Mouse (Mus musculus) thymus, adult 18-20 months (tissue): ENCODE measurements at regions not wholly inside any gene's neighbourhood (a gene's known extent, or its start where the extent isn't known, plus 50 kb on each side); places are given as distances from the start of the nearest gene placed in this dataset.
A peak's percentile ranks its signal among the peaks of the same experiment; 100 is the strongest.
"Not testable (repeated sequence)": the region's sequence is repeated elsewhere in the genome, so short reads cannot be mapped to it uniquely, and the experiment has no call there.

Source experiments
- DNase-seq, 2 experiments: peaks; one replicate each; pipeline ENCODE4 v3.0.0; 2022; ENCODE audit warnings: mixed read lengths in 2 of 2

GRCm38 (mm10) chr7:137522450-137522849 is 85.0 kb downstream of the Glrx3 start:
- no peak for DNase-seq

GRCm38 (mm10) chr7:137533476-137533875 is 96.1 kb downstream of the Glrx3 start:
- no peak for DNase-seq

- no peak for DNase-seq
Measured at GRCm38 (mm10) chr7:137549991-137550390, 112.6 kb downstream of the Glrx3 start.

DNA sequence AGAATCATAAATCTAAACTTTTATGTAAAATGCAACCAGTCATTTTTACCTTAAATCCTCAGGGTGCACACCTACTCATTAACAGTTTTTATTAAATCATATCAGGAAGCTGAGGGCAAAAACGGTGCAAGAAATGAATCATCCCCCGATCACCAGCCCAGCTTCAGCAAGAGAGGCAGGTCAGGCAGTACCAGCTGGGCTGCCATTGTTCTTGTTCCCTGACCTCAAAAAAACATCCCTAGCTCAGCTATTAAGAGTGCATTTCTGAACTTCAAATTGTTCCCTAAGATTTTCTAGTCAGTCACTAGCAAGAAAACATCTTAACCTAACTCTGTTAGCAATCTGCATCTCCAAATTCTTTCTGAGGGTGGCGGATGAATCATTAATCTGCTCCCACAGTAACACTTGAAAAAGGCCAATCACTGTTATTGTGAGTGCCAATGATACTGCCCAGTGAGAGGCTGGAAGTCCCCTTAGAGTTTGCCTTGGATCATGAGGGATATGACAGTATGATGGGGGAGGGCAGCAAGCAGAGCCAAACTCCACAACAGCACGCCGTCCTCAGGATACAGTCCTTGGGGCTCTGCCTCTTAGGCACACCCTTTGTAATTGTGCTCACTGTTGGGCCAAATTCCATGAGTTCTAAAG is 115.3 kb downstream of the Glrx3 start:
- no peak for DNase-seq

DNA sequence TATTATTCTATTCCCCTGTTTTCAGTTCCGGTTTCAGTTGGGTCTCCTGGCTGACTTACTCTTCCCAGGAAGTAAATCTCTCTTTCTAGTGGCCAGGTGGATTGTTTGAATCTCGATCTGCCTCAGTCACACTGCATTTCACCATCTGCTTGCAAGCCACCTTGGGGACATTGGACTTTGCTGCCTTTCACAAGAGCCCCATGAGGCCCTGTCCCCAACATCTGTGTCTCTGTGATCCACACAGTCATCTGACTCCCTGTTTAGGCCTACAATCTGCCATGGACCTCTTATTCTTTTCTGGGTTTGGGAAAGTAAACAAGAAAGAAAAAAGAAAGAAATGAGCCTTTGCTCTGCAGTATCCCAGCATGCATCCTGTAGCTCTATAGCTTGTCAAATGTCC is 118.1 kb downstream of the Glrx3 start:
- DNase-seq: no peak

DNA sequence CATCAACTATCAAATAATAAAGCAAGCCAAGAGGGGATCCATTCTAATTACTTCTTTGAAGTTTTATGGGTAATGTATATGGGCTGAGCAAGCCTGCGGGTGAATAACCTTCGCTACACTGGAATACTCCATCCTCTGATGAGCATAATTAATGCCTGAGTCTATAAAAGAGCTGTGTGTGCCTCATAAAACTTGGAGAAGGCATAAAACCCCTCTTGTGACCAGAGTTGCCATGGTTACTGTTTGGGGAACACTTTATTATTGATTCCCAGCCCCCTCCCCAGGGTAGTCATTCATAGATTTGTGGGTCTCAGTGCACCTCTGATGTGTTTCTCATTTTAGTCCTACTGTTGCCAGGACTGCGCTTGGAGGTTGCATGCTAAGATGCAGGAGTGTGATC is 120.0 kb downstream of the Glrx3 start:
- DNase-seq: no peak

DNA sequence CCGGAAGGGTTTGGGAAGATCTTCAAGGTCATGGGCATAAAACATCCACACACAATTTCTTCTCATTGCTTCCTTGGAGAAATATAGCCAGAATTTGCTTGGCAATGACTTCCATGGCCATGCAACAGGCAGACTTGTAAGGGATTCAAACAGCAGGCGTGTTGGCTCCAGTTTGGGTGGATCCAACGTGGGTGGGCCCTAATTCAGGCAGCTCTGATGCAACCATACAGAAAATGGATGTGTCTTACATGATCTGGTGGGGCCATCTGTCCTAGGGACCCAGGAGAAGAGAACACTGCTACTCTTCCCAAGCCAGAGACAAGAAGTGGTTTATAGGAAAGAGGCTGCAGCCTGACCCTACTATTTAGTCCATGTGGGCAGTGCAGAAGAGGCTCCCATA is 121.5 kb downstream of the Glrx3 start:
- DNase-seq: no peak

DNA sequence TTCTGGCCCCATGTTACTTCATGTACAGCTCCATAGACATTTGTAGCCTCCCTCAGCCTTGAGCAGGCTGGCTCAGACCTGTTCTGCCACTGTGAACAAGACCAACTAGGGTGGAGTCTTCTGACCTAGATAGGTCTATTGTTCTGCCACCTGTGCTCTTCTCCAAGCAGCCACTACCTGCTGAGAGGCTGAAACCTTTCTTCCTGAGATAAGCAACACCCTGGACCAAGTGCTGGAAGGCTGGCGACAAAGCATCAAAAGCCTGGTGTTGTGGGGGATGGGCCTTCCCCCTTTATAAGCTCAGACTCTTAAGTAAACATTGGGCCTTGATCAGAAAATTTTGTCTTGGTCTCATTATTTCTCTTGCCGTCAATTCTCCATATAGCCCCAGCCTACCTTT is 132.8 kb downstream of the Glrx3 start:
- DNase-seq: no peak

DNA sequence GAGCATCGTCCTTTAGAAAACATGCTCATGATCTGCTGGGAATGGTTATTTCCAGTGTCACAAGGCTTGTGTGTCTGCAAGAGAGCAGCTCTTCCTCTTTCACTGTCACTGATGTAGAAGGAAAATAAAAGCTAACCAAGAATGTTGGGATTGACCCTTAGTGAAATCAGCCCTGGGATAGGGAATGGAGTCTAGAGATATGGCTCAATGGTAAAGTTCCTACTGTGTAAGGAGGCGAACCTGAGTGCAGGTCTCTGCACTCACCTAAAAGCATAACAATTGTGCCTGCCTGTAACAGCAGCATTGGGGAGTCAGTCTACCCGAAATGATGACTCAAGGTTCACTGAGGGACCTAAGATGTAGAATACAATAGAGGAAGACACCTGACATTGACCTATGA is 138.1 kb downstream of the Glrx3 start:
- no peak for DNase-seq

DNA sequence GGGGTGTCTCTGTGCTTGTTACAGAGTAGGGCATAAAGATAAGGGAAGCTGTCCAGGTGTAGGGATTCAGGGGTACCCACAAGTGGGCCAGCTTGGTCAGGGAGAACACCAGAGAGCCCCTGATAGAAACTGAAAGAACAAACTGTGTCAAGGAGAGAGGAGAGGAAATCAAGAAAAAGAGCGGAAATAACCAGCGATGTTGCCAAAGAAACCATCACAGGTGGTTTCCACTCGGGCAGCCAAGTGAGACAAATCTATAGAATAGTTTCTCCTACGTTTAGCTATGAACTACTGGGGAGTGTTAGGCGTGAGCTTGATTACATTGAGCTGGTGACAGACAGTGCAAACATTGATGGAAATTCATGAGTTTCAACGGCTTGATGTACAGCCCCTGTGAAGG is 138.8 kb downstream of the Glrx3 start:
- DNase-seq: peak in 1 of 2 experiments; percentile 31

- DNase-seq: no peak
Measured at GRCm38 (mm10) chr7:137583556-137583955, 146.1 kb downstream of the Glrx3 start.

DNA sequence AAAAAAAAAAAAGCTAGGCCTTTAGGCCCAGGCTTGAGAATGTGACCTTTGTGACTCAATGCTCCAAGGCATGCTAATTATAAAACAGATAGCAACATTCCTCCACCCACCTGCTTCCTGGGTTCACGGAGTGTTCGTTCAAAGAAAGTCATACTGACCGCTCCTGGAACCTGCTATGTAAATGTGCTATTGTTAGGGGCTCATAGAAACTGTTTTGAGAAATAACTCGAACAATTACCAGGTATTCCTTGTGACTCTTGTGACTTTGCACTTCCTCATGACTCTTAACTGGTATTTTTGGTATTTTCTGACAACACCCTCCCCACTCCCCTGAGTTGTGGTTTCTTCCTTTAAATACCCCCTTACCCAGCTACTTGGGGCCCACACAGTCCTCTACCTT is 147.5 kb downstream of the Glrx3 start:
- DNase-seq: not testable (repeated sequence)

GRCm38 (mm10) chr7:137593570-137593969 is 156.2 kb downstream of the Glrx3 start:
- DNase-seq: peak; percentile 14 to 38

DNA sequence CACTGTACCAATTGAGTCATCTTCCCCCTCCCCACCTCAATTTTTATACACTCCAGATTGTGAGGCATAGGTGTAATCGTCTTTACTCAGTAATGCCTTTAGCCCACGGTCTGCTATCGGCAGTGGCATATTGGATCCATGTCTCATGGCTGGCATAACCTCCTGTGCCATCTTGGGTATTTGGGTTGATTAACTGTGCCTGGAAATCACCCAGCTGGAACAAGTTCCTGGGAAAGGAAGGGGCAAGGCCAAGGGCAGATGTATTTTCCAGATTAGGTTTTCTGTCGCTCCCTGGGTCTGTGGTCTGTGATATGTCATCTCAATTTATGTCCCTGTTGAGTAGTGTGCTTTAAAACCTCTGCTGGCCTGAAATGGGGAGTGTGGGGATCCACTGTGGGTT is 158.2 kb downstream of the Glrx3 start:
- DNase-seq: no peak

DNA sequence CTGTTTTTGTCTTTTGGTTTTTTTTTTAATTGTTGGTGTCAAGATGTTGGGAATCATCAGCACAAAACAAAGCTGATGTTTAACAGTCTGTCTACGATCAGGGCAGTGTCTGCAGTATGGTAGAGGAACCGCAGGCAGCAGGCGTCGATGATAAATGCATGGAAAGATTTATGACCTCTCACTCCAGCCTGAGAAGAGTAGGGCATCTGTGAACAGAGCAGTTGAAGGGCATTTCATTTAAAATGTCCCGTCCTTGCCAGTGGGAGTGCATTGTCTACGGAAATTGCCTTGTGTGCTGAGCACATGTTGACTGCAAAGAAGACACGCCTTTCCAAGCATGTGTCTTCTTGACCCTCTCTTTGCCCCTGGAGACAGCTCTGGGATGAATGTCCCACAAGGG is 158.7 kb downstream of the Glrx3 start:
- no peak for DNase-seq

DNA sequence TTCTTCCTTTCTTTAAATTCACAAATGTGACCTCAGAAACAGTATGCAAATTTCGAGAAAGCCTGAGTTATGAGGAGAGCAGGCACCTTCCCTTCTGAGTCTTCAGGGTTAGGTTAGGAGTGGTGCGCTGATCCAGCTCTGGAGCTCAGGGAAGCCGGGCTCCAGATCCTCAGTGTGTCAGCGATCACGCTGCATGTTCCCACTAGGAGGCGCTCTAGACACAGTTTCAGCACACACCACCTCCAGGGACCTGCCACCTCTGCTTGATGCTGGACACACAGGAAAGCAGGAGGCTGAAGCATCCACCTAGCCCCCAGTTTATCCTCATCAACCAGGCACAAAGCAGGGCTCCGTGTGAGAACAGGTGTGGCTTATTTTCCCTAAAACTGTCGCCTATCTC is 165.6 kb downstream of the Glrx3 start:
- DNase-seq: peak in 1 of 2 experiments; percentile 10

DNA sequence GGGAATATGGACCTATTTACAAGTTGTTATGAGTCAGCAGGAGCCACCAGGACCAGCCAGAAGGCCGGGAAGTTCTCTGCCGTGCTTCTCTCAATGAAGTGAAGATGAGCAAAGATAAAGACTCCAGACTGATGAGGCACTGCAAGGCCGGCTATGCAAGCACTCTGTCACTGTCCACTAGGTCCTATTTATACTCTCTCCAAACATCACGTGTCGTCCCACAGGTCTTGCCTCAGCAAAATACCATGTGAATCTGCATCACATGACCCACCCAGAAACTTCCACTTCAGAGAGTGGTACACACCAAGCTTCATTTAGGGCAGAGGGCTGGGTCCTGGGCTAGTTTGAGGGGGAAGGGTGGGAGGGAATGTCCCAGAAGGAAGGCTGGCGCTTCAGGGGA is 172.3 kb downstream of the Glrx3 start:
- no peak for DNase-seq

DNA sequence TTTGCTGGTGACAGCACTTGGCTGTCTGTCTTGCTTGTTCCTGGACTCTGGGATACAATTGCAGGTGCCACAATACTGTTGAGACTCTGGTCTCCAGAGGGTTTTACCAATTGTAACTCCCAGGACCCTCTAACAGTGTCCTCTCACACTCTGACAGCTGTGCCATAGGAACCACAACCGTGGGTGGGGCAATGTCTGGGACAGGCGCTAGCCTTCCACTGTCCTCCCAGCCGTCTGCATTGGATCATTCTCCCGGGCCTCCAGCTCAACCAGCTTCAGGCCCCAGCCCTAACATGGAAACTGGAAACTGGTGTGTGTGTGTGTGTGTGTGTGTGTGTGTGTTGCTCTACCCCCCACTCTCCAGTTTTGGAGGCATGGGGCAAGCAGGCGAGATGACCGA is 173.9 kb downstream of the Glrx3 start:
- no peak for DNase-seq

GRCm38 (mm10) chr7:137611891-137612522 is 174.6 kb downstream of the Glrx3 start:
- no peak for DNase-seq

DNA sequence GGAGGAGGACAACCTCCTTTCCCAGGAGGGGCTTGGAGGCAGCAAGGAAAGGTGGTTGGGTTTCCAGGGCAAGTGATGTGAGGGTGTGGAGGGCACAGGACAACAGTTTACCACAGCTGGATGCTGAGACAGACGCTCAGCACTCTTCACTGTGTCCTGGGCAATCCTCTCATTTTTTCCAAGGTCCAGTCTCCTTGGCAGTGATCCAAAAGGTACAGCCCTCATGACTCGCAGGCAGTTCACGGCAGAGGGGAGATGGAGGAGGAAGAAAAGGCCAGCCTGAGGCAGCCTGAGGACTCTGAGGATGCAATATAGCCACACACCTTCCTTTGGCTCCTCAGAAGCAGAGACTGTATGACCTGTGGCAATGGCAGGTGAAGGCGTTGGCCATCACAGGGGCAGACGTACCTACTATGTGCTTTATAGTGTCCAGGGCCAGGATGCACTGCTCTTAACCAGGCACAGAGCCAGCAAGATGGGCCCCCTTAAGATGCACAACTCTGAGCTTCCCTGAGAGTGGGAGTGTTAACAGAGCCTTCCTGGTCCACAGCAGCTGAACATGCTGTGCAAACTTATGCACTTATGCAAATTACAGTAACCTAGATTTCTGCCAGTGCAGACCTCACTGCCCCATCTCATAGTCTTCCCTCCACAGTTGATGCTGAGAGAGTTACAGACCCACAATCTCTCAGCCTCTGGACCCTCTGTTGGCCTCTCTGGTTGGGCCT is 181.2 kb downstream of the Glrx3 start:
- DNase-seq: no peak

GRCm38 (mm10) chr7:137619286-137619789 is 181.9 kb downstream of the Glrx3 start:
- DNase-seq: no peak

- DNase-seq: no peak
Measured at GRCm38 (mm10) chr7:137628266-137628665, 190.9 kb downstream of the Glrx3 start.

DNA sequence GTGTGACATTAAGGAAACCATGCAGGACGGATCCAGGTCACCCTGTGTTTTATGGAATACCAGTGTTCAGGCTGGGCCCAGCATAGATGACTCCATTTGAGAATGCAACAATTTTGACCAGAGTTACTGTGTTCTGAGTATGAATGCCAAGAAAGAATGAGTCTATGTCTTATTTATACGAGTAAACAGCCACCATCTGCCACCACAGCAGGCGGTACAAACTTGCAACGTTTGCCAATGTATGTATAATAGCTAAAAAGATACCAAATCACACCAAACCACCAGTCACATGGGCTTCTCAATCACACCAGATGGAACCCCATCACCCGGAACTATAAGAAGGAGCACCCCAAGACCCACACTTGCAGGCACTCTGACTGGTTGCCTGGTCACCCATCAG is 192.1 kb downstream of the Glrx3 start:
- no peak for DNase-seq

- no peak for DNase-seq
Measured at GRCm38 (mm10) chr7:137648621-137649020, 211.2 kb downstream of the Glrx3 start.
